In genomic region chrX:130875289-130875688, GRCm38 (mm10) we compare ENCODE assay signal across 8 mouse cellular contexts.
DNase-seq lines count a peak whose midpoint lies in the region.

No protein-coding gene starts in this region.

- DNase-seq in embryo, embryonic 11 days: peak; percentile 5
- no peak for DNase-seq in embryo, embryonic 9.5 days (ENCODE audit: extremely low spot score)
- peak; percentile 2 for DNase-seq in layer of hippocampus, adult 9-11 months
- DNase-seq in layer of hippocampus, adult 9-10 months (ENCODE audit: low spot score): no peak
- peak; percentile 1 to 3 for DNase-seq in right cerebral cortex, adult 2 months (ENCODE audit: low spot score in 2 of 2)
- no peak for DNase-seq in right cerebral cortex, postnatal 4 days
- DNase-seq in liver: no peak
- DNase-seq in cerebellum, adult 11 months: no peak

Comparison
In these comparisons a context has a peak if more than half of its experiments do, and no peak if none do; other contexts are left out.
1. DNase-seq: peak in embryo, embryonic 11 days (single experiment), layer of hippocampus, adult 9-11 months (single experiment) and right cerebral cortex, adult 2 months (2 of 2); none in embryo, embryonic 9.5 days (single experiment), layer of hippocampus, adult 9-10 months (single experiment), right cerebral cortex, postnatal 4 days (single experiment), liver (single experiment) and cerebellum, adult 11 months (single experiment).